22 mouse cellular contexts compared by ENCODE assay signal in genomic region chr8:61645642-61646041, GRCm38 (mm10).
DNase-seq lines count a peak whose midpoint lies in the region; ATAC-seq and TF ChIP-seq lines count a peak whose summit lies in the region.
"Had no signal": no experiment of that assay in that cellular context is flagged by ENCODE, and none has a peak within 500 bp of the region (broad histone marks: within the 10 kb centered on the region; RNA-seq: fewer than 3 reads in every experiment).

No protein-coding gene starts in this region.

- no peaks in the 10 kb centered on the region for H3K27me3 ChIP-seq in embryonic facial prominence, embryonic 12.5 days
- H3K27me3 ChIP-seq in embryonic facial prominence, embryonic 10.5 days (replicated peaks; ENCODE audit: low read depth, poor library complexity, severe bottlenecking): no peaks in the 10 kb centered on the region
- H3K27me3 ChIP-seq in kidney, embryonic 15.5 days: no peaks in the 10 kb centered on the region
- no peaks in the 10 kb centered on the region for H3K27me3 ChIP-seq in embryonic facial prominence, embryonic 14.5 days (replicated peaks; ENCODE audit: control insufficient read depth, insufficient read depth, low read length)
- no peaks in the 10 kb centered on the region for H3K27me3 ChIP-seq in limb, embryonic 15.5 days
- no peaks in the 10 kb centered on the region for H3K27me3 ChIP-seq in liver, postnatal 0 days (ENCODE audit: insufficient read depth, low read length)
- H3K27me3 ChIP-seq: forebrain, embryonic 13.5 days; liver, embryonic 13.5 days had no signal

- no peak for DNase-seq in embryonic facial prominence, embryonic 10.5 days (ENCODE audit: low spot score)
- no peak for DNase-seq in kidney, postnatal 36 days
- DNase-seq in embryonic facial prominence, embryonic 14.5 days (ENCODE audit: low spot score): no peak
- no peak for DNase-seq in adrenal gland, adult 8-10 months
- DNase-seq in liver, postnatal 0 days: no peak
- DNase-seq: adrenal gland, postnatal 10 days; cerebellum, adult 8-10 months; cerebellum, postnatal 36 days; embryo, embryonic 11 days; kidney, adult 2 months; kidney, postnatal 14 days; liver, embryonic 13.5 days; lung, postnatal 4 days; midbrain, embryonic 14.5 days; right cerebral cortex, postnatal 14 days had no signal

- no peak overlapping the region for H3K4me3 ChIP-seq in embryonic facial prominence, embryonic 12.5 days
- H3K4me3 ChIP-seq in embryonic facial prominence, embryonic 10.5 days: no peak overlapping the region
- H3K4me3 ChIP-seq in kidney, embryonic 15.5 days (replicated peaks): no peak overlapping the region
- no peak overlapping the region for H3K4me3 ChIP-seq in embryonic facial prominence, embryonic 14.5 days (ENCODE audit: low read depth, low read length)
- H3K4me3 ChIP-seq in limb, embryonic 15.5 days: no peak overlapping the region
- H3K4me3 ChIP-seq in liver, postnatal 0 days (ENCODE audit: low read depth, low read length): no peak overlapping the region
- H3K4me3 ChIP-seq: forebrain, embryonic 13.5 days; hindbrain, embryonic 10.5 days; layer of hippocampus, adult 2 months; liver, embryonic 13.5 days had no signal

- H3K36me3 ChIP-seq in embryonic facial prominence, embryonic 12.5 days: no peaks in the 10 kb centered on the region; the same call in 1 of the 2 replicates
- H3K36me3 ChIP-seq in embryonic facial prominence, embryonic 10.5 days (replicated peaks): no peaks in the 10 kb centered on the region
- no peaks in the 10 kb centered on the region for H3K36me3 ChIP-seq in kidney, embryonic 15.5 days
- no peaks in the 10 kb centered on the region for H3K36me3 ChIP-seq in embryonic facial prominence, embryonic 14.5 days (ENCODE audit: control insufficient read depth, insufficient read depth, low read length)
- H3K36me3 ChIP-seq in limb, embryonic 15.5 days: no peaks in the 10 kb centered on the region
- H3K36me3 ChIP-seq in liver, postnatal 0 days (replicated peaks; ENCODE audit: insufficient read depth, low read length): no peaks in the 10 kb centered on the region
- H3K36me3 ChIP-seq: hindbrain, embryonic 10.5 days; liver, embryonic 13.5 days had no signal

- 77% methylated on average over 6 of the region's 6 CpGs for WGBS in embryonic facial prominence, embryonic 12.5 days
- 82% methylated on average over 6 of the region's 6 CpGs for WGBS in embryonic facial prominence, embryonic 10.5 days
- 78% methylated on average over 6 of the region's 6 CpGs for whole genome bisulfite sequencing in kidney, embryonic 15.5 days
- WGBS in embryonic facial prominence, embryonic 14.5 days: 66% methylated on average over 6 of the region's 6 CpGs
- WGBS in limb, embryonic 15.5 days: 69% methylated on average over 6 of the region's 6 CpGs
- WGBS in liver, postnatal 0 days (ENCODE audit: insufficient replicate concordance): 75% methylated on average over 6 of the region's 6 CpGs

- TF ChIP-seq EP300 in liver, postnatal 0 days (IDR thresholded peaks at IDR 0.05; ENCODE audit: low read depth): no peak

- H3K9me3 ChIP-seq in embryonic facial prominence, embryonic 12.5 days: no peaks in the 10 kb centered on the region
- H3K9me3 ChIP-seq in embryonic facial prominence, embryonic 10.5 days: no peaks in the 10 kb centered on the region
- H3K9me3 ChIP-seq in kidney, embryonic 15.5 days (replicated peaks): no peaks in the 10 kb centered on the region
- H3K9me3 ChIP-seq in embryonic facial prominence, embryonic 14.5 days (ENCODE audit: control insufficient read depth, low read length): no peaks in the 10 kb centered on the region
- H3K9me3 ChIP-seq in limb, embryonic 15.5 days: no peaks in the 10 kb centered on the region
- no peaks in the 10 kb centered on the region for H3K9me3 ChIP-seq in liver, postnatal 0 days (ENCODE audit: low read length)
- H3K9me3 ChIP-seq: forebrain, embryonic 13.5 days; hindbrain, embryonic 10.5 days; liver, embryonic 13.5 days had no signal

- ATAC-seq in embryonic facial prominence, embryonic 12.5 days (ENCODE audit: insufficient number of reproducible peaks, insufficient read depth, low FRiP score, low TSS enrichment): no peak
- ATAC-seq in kidney, embryonic 15.5 days (replicated peaks; ENCODE audit: low FRiP score): 0 out of 2 replicates have a peak, but pooled peaks have one; percentile 43
- no peak for ATAC-seq in embryonic facial prominence, embryonic 14.5 days (ENCODE audit: low read depth)
- peak; percentile 44; the same call in 1 of the 2 replicates for ATAC-seq in limb, embryonic 15.5 days (ENCODE audit: insufficient number of reproducible peaks, low FRiP score, low TSS enrichment, low read depth)
- ATAC-seq in liver, postnatal 0 days: no peak
- ATAC-seq: forebrain, embryonic 13.5 days; hindbrain, embryonic 16.5 days had no signal

- H3K27ac ChIP-seq in embryonic facial prominence, embryonic 12.5 days: 0 out of 2 replicates have a peak overlapping the region, but pooled peaks have one; percentile 41
- H3K27ac ChIP-seq in embryonic facial prominence, embryonic 10.5 days (replicated peaks): no peak overlapping the region
- no peak overlapping the region for H3K27ac ChIP-seq in kidney, embryonic 15.5 days
- peak overlapping the region; percentile 61 for H3K27ac ChIP-seq in embryonic facial prominence, embryonic 14.5 days (replicated peaks; ENCODE audit: low read depth, low read length)
- H3K27ac ChIP-seq in limb, embryonic 15.5 days: no peak overlapping the region; the same call in 1 of the 2 replicates
- H3K27ac ChIP-seq in liver, postnatal 0 days (ENCODE audit: low read depth): no peak overlapping the region
- H3K27ac ChIP-seq: forebrain, embryonic 13.5 days; hindbrain, embryonic 10.5 days; layer of hippocampus, adult 2 months; liver, embryonic 13.5 days had no signal

- peaks cover 4% of the 10 kb centered on the region; the same call in 1 of the 2 replicates for H3K4me1 ChIP-seq in embryonic facial prominence, embryonic 12.5 days
- H3K4me1 ChIP-seq in embryonic facial prominence, embryonic 10.5 days: no peaks in the 10 kb centered on the region
- H3K4me1 ChIP-seq in kidney, embryonic 15.5 days: peaks cover 9% of the 10 kb centered on the region; the same call in 1 of the 2 replicates
- peaks cover 20% of the 10 kb centered on the region for H3K4me1 ChIP-seq in embryonic facial prominence, embryonic 14.5 days (ENCODE audit: control insufficient read depth, insufficient read depth, low read length)
- H3K4me1 ChIP-seq in limb, embryonic 15.5 days: peaks cover 15% of the 10 kb centered on the region
- H3K4me1 ChIP-seq in liver, postnatal 0 days (ENCODE audit: insufficient read depth): no peaks in the 10 kb centered on the region
- H3K4me1 ChIP-seq: liver, embryonic 13.5 days had no signal

- no peak overlapping the region for H3K9ac ChIP-seq in embryonic facial prominence, embryonic 12.5 days
- no peak overlapping the region for H3K9ac ChIP-seq in kidney, embryonic 15.5 days
- no peak overlapping the region for H3K9ac ChIP-seq in embryonic facial prominence, embryonic 14.5 days (ENCODE audit: low read depth, low read length)
- H3K9ac ChIP-seq in limb, embryonic 15.5 days: no peak overlapping the region
- H3K9ac ChIP-seq in liver, postnatal 0 days (replicated peaks): no peak overlapping the region
- H3K9ac ChIP-seq: forebrain, embryonic 13.5 days; liver, embryonic 13.5 days had no signal

- TF ChIP-seq CTCF in liver, postnatal 0 days (IDR thresholded peaks at IDR 0.05; ENCODE audit: low read depth): no peak

- H3K4me2 ChIP-seq in embryonic facial prominence, embryonic 12.5 days (replicated peaks): no peak overlapping the region
- no peak overlapping the region for H3K4me2 ChIP-seq in kidney, embryonic 15.5 days
- no peak overlapping the region for H3K4me2 ChIP-seq in embryonic facial prominence, embryonic 14.5 days (ENCODE audit: low read depth, low read length)
- no peak overlapping the region for H3K4me2 ChIP-seq in limb, embryonic 15.5 days
- H3K4me2 ChIP-seq in liver, postnatal 0 days (ENCODE audit: low read depth, low read length): no peak overlapping the region
- H3K4me2 ChIP-seq: forebrain, embryonic 13.5 days; liver, embryonic 13.5 days had no signal

Comparison
In these comparisons a context has a peak if more than half of its experiments do, and no peak if none do; other contexts are left out.
1. H3K27ac ChIP-seq: peak in embryonic facial prominence, embryonic 12.5 days (single experiment) and embryonic facial prominence, embryonic 14.5 days (single experiment); none in embryonic facial prominence, embryonic 10.5 days (single experiment), kidney, embryonic 15.5 days (single experiment), limb, embryonic 15.5 days (single experiment) and liver, postnatal 0 days (single experiment).
2. ATAC-seq: peak in kidney, embryonic 15.5 days (single experiment) and limb, embryonic 15.5 days (single experiment); none in embryonic facial prominence, embryonic 12.5 days (single experiment), embryonic facial prominence, embryonic 14.5 days (single experiment) and liver, postnatal 0 days (single experiment).